Mouse (Mus musculus) cortical plate, adult 2 months (tissue): ENCODE results near the gene 2700049A03Rik. TPM values are rescaled to one million over a fixed set of nuclear protein-coding genes. Genes with fewer than 3 reads are reported as not detected.

Experiments
- H3K27ac ChIP-seq: fragments of 200-500 bp; 2 replicates; pipeline ENCODE4 v1.5.1; 2012; ENCODE audit warnings: low read length, control low read depth, inconsistent platforms; ENCODE audit not compliant: insufficient read depth
- H3K4me1 ChIP-seq: fragments of 200-500 bp; 2 replicates; pipeline ENCODE4 v1.6.1; 2011; ENCODE audit warnings: low read length; ENCODE audit not compliant: control insufficient read depth, insufficient read depth
- H3K4me3 ChIP-seq: fragments of 200-500 bp; 2 replicates; pipeline ENCODE4 v1.5.1; 2011; ENCODE audit warnings: mild to moderate bottlenecking, low read length, control low read depth; ENCODE audit not compliant: insufficient read depth
- CTCF ChIP-seq: fragments of 200-500 bp; IDR thresholded peaks from 2 replicates; pipeline ENCODE4 v1.5.1; 2011; ENCODE audit warnings: mild to moderate bottlenecking, control low read depth, low read length; ENCODE audit not compliant: insufficient read depth; ENCODE audit errors: extremely low read depth
- POLR2A ChIP-seq: fragments of 200-500 bp; IDR thresholded peaks from 2 replicates; pipeline ENCODE4 v1.6.1; 2011; ENCODE audit warnings: mild to moderate bottlenecking, low read length, control low read depth; ENCODE audit not compliant: insufficient read depth; ENCODE audit errors: extremely low read depth
- polyA plus RNA-seq: library from polyadenylated mRNA; depleted of rRNA; stranded (reverse); fragments of >200 nt; gene quantifications from 2 replicates; pipeline ENCODE4 v1.2.3, GENCODE M21; 2012

The 2700049A03Rik gene
- polyA plus RNA-seq, 1 experiment, result 5.3 TPM

DNA sequence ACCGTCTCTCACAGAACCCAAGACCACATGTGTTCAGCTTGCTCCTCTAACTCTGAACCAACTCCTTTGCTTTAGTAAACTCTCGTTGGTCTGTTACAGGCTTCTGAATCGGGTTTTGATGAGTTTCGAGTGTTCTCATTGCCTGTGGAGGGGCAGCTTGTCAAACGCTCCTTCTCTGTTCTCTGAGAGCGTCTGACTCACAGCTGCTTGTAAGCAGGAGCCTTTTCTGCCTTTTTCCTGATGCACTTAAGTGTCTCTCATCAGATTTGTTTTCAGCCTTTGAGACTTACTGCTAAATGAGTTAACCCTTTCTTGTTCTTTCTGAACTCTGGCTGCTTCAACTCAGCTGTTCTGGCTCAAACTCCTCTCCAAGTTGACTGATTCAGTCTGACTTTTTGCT is 21.3 kb downstream of the 2700049A03Rik start:
- TF ChIP-seq CTCF, result no peak
- TF ChIP-seq POLR2A, result no peak
- no peaks in the 10 kb centered on the region for H3K4me1 ChIP-seq
- no peak overlapping the region for H3K27ac ChIP-seq
- no peak overlapping the region for H3K4me3 ChIP-seq

DNA sequence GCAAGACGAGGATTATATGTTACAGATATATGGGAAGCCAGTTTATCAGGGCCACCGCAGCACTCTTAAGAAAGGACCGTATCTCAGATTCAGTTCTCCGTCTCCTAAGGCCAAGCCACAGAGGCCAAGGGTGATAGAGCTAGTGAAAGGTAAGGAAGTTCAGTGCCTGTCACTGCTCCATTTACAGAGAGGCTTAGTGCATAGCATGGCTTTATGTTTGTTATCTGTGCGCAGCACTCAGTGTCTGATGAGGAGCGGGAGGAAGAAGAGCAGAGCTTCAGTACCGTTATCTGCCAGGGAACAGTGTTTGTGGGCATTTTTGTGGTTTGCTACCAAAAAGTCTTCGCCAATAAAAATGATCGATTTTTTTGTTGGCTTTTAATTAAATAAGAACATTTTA is 27.8 kb downstream of the 2700049A03Rik start:
- Histone ChIP-seq H3K4me3 (no peak overlapping the region), H3K27ac (no peak overlapping the region), H3K4me1 (no peaks in the 10 kb centered on the region)
- TF ChIP-seq CTCF, result no peak
- TF ChIP-seq POLR2A, result no peak

- TF ChIP-seq CTCF, result no peak
- no peak for TF ChIP-seq POLR2A
- Histone ChIP-seq H3K4me1 (no peaks in the 10 kb centered on the region), H3K4me3 (no peak overlapping the region), H3K27ac (no peak overlapping the region)
Observed at GRCm38 (mm10) chr12:71169911-71170310, 33.3 kb downstream of the 2700049A03Rik start.

- TF ChIP-seq CTCF (no peak), POLR2A (no peak)
- Histone ChIP-seq H3K4me1 (no peaks in the 10 kb centered on the region), H3K4me3 (no peak overlapping the region), H3K27ac (no peak overlapping the region)
Observed at GRCm38 (mm10) chr12:71183736-71184135, 47.1 kb downstream of the 2700049A03Rik start.

- H3K4me1 ChIP-seq, result no peaks in the 10 kb centered on the region
Observed at GRCm38 (mm10) chr12:71184396-71184795, 47.7 kb downstream of the 2700049A03Rik start.

GRCm38 (mm10) chr12:71192705-71193104 is 56.1 kb downstream of the 2700049A03Rik start:
- Histone ChIP-seq H3K4me1 (no peaks in the 10 kb centered on the region), H3K4me3 (no peak overlapping the region), H3K27ac (no peak overlapping the region)
- no peak for TF ChIP-seq POLR2A
- no peak for TF ChIP-seq CTCF

More at GRCm38 (mm10) chr12:71184396-71184795, 47.7 kb downstream of the 2700049A03Rik start:
- TF ChIP-seq POLR2A, result no peak
- TF ChIP-seq CTCF, result no peak
- H3K4me3 ChIP-seq, result no peak overlapping the region
- H3K27ac ChIP-seq, result no peak overlapping the region

GRCm38 (mm10) chr12:71197671-71198070 is 61.0 kb downstream of the 2700049A03Rik start:
- Histone ChIP-seq H3K4me1 (no peaks in the 10 kb centered on the region), H3K4me3 (no peak overlapping the region), H3K27ac (no peak overlapping the region)
- TF ChIP-seq POLR2A, result no peak
- peak; percentile 57 for TF ChIP-seq CTCF

GRCm38 (mm10) chr12:71201753-71202152 is 65.1 kb downstream of the 2700049A03Rik start:
- H3K27ac ChIP-seq, result no peak overlapping the region
- H3K4me1 ChIP-seq, result no peaks in the 10 kb centered on the region
- no peak for TF ChIP-seq POLR2A
- no peak for TF ChIP-seq CTCF
- H3K4me3 ChIP-seq, result no peak overlapping the region

- TF ChIP-seq CTCF (no peak), POLR2A (no peak)
- no peaks in the 10 kb centered on the region for H3K4me1 ChIP-seq
- H3K27ac ChIP-seq, result no peak overlapping the region
Observed at GRCm38 (mm10) chr12:71204303-71204702, 67.7 kb downstream of the 2700049A03Rik start.

GRCm38 (mm10) chr12:71217191-71217590 is 80.5 kb downstream of the 2700049A03Rik start:
- H3K27ac ChIP-seq, result no peak overlapping the region
- TF ChIP-seq CTCF, result no peak
- no peak for TF ChIP-seq POLR2A
- no peaks in the 10 kb centered on the region for H3K4me1 ChIP-seq
- H3K4me3 ChIP-seq, result no peak overlapping the region

More at GRCm38 (mm10) chr12:71204303-71204702, 67.7 kb downstream of the 2700049A03Rik start:
- no peak overlapping the region for H3K4me3 ChIP-seq
